Mouse (Mus musculus): ENCODE results near the gene Camk2n1. TPM values are rescaled to one million over a fixed set of nuclear protein-coding genes. Genes with fewer than 3 reads are reported as not detected.

The Camk2n1 gene
- 0.85 TPM for polyA plus RNA-seq (2017; shearing (Covaris generic))

GRCm38 (mm10) chr4:138453753-138454570 lies at the start of gene Camk2n1:
Gene Camk2n1 (plus strand): TSS chr4:138454314.

GRCm38 (mm10) chr4:138434347-138435316 lies 19.5 kb upstream of the Camk2n1 start, which contains the start of gene Mul1:
Gene Mul1 (plus strand): TSS chr4:138434671.

Other genes with a start within 250 kb of the Camk2n1 start
- 218 TPM for gene Hp1bp3, start 238.0 kb upstream of the Camk2n1 start, polyA plus RNA-seq (2017; shearing (Covaris generic))
- 0.22 TPM for gene Sh2d5, start 203.9 kb upstream of the Camk2n1 start, polyA plus RNA-seq (2017; shearing (Covaris generic))
- 0.14 TPM for gene Kif17, start 203.9 kb upstream of the Camk2n1 start, polyA plus RNA-seq (2017; shearing (Covaris generic))
- gene Ddost, start 149.6 kb upstream of the Camk2n1 start, polyA plus RNA-seq (2017; shearing (Covaris generic)), result 175 TPM
- 156 TPM for gene Pink1, start 128.0 kb upstream of the Camk2n1 start, polyA plus RNA-seq (2017; shearing (Covaris generic))
- not detected for gene Cda, start 86.3 kb upstream of the Camk2n1 start, polyA plus RNA-seq (2017; shearing (Covaris generic))
- gene Fam43b, start 57.8 kb upstream of the Camk2n1 start, polyA plus RNA-seq (2017; shearing (Covaris generic)), result not detected
- gene Mul1, start 19.6 kb upstream of the Camk2n1 start, polyA plus RNA-seq (2017; shearing (Covaris generic)), result 12.1 TPM
- not detected for gene Vwa5b1, start 181.6 kb downstream of the Camk2n1 start, polyA plus RNA-seq (2017; shearing (Covaris generic))